ENCODE assay signal across 22 mouse cellular contexts in genomic region chrX:142403114-142403513, GRCm38 (mm10).
"Had no signal": no experiment of that assay in that cellular context is flagged by ENCODE, and none has a peak within 500 bp of the region (broad histone marks: within the 10 kb centered on the region; RNA-seq: fewer than 3 reads in every experiment).

No protein-coding gene starts in this region.

- H3K4me2 ChIP-seq: heart, embryonic 11.5 days; heart, embryonic 13.5 days; heart, embryonic 15.5 days; hindbrain, embryonic 13.5 days; hindbrain, embryonic 15.5 days; limb, embryonic 12.5 days had no signal

- H3K4me1 ChIP-seq: heart, embryonic 13.5 days; heart, embryonic 15.5 days; hindbrain, embryonic 13.5 days; hindbrain, embryonic 15.5 days; limb, embryonic 10.5 days; limb, embryonic 12.5 days had no signal

- H3K27ac ChIP-seq: heart, adult 2 months; heart, embryonic 13.5 days; heart, embryonic 15.5 days; hindbrain, embryonic 13.5 days; hindbrain, embryonic 15.5 days; hindbrain, postnatal 0 days; layer of hippocampus, adult 2 months; left cerebral cortex, adult 2 months; limb, embryonic 10.5 days; limb, embryonic 12.5 days had no signal

- ATAC-seq: hindbrain, postnatal 0 days; intestine, embryonic 16.5 days had no signal

- H3K27me3 ChIP-seq: heart, embryonic 13.5 days; heart, embryonic 15.5 days; hindbrain, embryonic 13.5 days; hindbrain, embryonic 15.5 days had no signal

- DNase-seq: gastrocnemius, postnatal 14 days; gastrocnemius, postnatal 36 days; heart, adult 11 months; heart, adult 2 months; heart, postnatal 14 days; heart, postnatal 36 days; kidney, adult 18-20 months; kidney, adult 8-10 months; kidney, postnatal 10 days; kidney, postnatal 25 days; kidney, postnatal 4 days had no signal

- H3K4me3 ChIP-seq: heart, adult 2 months; heart, embryonic 13.5 days; heart, embryonic 15.5 days; hindbrain, embryonic 13.5 days; hindbrain, embryonic 15.5 days; layer of hippocampus, adult 2 months; left cerebral cortex, adult 2 months; limb, embryonic 10.5 days; limb, embryonic 12.5 days had no signal

- H3K9me3 ChIP-seq: heart, embryonic 13.5 days; heart, embryonic 15.5 days; hindbrain, embryonic 13.5 days; hindbrain, embryonic 15.5 days; limb, embryonic 10.5 days; limb, embryonic 12.5 days had no signal

- H3K9ac ChIP-seq: heart, embryonic 13.5 days; heart, embryonic 15.5 days; hindbrain, embryonic 13.5 days; hindbrain, embryonic 15.5 days; limb, embryonic 12.5 days had no signal

- H3K36me3 ChIP-seq: heart, embryonic 13.5 days; heart, embryonic 15.5 days; hindbrain, embryonic 13.5 days; hindbrain, embryonic 15.5 days; limb, embryonic 10.5 days; limb, embryonic 12.5 days had no signal
